Mouse (Mus musculus) fibroblast of lung, adult 2 months (primary cell): ENCODE measurements around the gene Nav1.

Experiments
- DNase-seq: peaks from one replicate; pipeline ENCODE4 v3.0.0-alpha.2; 2011; ENCODE audit warnings: low read depth

Gene Nav1

DNA sequence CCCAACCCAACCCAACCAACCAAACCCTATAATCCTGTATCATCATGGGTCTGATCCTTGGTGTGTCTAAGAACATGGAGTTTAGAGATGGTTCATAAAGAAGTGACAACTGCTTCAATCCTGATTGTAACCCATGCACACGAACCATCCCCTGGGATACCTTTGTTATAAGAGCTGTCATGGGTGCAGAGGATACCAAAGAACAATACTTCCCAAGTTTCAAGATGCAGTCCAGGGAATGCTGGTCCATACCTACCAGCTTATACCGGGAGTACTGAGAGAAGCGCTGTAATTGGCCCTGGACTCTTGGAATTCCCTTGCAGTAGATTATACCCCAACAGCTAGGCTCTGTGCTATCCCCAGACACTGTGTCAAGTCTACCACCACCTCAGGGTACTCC is 165.2 kb downstream of the Nav1 start:
- DNase-seq, result no peak

DNA sequence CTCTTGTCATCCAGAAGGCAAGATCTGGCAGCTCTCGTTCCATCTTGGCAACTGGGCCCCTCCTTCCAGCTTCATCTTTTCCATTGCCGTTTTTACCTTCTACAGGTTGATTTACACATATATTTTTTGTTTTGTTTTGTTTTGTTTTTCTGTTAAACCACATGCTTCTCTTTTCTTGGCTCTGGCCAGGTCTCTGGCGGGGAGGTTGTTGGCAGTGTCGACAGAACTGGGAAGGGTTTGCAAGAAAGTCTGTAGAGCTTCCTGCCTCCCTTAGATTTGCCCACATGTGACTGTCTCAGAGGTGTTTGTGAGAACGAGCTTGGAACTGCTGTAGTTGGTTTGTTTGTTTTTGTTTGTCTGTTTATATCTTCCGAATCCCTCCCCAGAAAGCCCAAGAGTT is 166.1 kb downstream of the Nav1 start:
- DNase-seq, result no peak

DNA sequence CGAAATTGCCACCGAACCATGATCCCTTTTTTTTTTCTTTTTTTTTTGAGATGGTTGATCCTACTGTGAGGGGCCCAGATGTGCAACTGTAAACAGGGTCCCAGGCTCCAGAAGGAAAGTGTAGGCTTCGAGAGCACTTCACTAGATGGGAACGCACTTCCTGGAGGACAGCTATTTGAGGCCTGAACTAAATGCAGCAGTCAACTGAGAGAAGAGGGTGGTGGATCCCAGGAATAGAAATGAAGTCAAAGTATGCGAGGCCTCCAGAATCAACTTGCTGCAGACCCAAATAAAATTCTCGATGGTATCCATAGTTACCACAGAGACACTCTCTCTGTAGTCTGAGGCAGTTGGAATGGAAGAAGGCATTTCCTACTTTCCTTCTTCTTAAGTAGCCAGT is 168.3 kb downstream of the Nav1 start:
- no peak for DNase-seq

DNA sequence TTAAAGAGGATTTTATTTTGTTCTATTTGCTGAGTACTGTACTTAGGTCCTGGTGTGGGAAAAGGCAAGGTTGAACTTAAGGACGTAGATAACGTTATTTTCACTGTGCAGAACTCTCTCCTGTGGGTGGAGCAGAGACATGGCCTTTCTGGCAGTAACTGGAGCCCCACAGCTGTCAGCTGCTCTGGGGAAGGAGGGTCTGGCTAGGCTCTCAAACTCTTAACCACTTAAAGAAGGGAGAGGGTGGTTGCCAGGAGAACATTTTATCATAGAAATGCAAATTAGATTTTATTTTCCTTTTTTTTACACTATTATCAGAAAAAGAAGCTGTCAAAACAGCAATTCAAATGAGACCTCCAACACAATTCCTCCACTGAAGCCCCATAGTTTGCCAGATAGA is 171.3 kb downstream of the Nav1 start:
- no peak for DNase-seq

- no peak for DNase-seq
These were observed 176.5 kb downstream of the Nav1 start for GRCm38 (mm10) chr1:135430669-135431017.

DNA sequence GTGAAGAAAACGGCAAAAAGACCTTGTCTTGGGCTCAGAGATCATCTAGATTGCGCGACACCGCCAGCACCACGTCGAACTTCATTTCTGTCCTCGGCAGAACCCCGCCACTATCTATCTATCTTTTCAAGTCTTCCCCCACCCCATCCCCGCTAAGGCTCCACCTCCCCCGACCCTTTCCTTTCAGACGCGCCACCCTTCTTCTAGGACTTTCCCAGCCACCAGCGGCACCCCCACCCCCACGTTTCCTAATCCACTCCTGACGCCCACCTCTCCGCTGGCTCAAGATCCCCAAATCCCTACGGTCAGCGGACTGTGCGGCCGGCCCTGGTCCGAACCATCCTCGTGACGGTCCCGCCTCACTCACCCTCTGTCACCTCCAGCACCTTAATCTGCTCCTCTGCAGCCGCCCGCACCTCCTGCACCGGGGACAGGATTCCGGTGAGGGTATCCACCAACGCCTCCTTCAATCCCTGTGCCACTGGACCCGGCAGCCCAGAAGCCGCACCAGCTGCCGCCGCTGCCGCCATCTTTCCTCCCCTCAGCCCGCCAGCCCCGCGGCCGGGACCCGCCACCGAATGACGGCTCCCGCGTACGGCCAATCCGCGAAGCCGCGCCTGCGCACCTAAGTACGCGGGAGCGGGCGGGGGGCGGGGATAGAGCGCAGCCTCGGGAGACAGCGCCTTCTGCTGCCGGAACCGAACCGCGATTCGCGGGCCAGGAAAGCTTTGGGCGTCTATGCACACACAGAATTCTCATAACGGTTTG is 177.0 kb downstream of the Nav1 start, which contains the start of gene Ipo9:
Gene Ipo9 (minus strand): TSS at position 599 of the 768 bp plus-strand sequence.
- DNase-seq, result peak; percentile 81

GRCm38 (mm10) chr1:135427390-135427789 is 179.7 kb downstream of the Nav1 start:
- DNase-seq, result no peak

- no peak for DNase-seq
These were observed 180.4 kb downstream of the Nav1 start for GRCm38 (mm10) chr1:135426645-135427044.

GRCm38 (mm10) chr1:135422772-135423171 is 184.3 kb downstream of the Nav1 start:
- no peak for DNase-seq

- no peak for DNase-seq
These were observed 193.1 kb downstream of the Nav1 start for GRCm38 (mm10) chr1:135413996-135414395.

DNA sequence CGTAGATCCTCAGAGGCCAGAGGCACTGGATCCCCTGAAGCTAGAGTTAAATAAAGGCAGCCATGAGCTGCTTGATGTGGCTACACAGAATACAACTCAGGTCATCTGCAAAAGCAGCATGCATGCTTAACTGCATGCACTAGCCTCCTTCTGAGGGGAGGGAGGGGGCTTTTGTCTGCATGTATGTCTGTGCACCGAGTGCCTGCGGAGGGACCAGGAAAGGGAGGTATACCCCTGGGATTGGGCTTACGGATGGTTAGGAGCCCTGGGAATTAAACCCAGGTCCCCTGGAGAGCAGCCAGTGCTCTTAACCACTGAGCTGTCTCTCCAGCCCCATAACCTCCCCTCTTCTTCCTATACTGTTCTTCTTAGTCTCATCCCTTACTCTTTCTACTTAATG is 195.0 kb downstream of the Nav1 start:
- no peak for DNase-seq

- peak; percentile 82 for DNase-seq
These were observed 196.1 kb downstream of the Nav1 start for GRCm38 (mm10) chr1:135410967-135411366.

- no peak for DNase-seq
These were observed 198.1 kb downstream of the Nav1 start for GRCm38 (mm10) chr1:135408973-135409372.

DNA sequence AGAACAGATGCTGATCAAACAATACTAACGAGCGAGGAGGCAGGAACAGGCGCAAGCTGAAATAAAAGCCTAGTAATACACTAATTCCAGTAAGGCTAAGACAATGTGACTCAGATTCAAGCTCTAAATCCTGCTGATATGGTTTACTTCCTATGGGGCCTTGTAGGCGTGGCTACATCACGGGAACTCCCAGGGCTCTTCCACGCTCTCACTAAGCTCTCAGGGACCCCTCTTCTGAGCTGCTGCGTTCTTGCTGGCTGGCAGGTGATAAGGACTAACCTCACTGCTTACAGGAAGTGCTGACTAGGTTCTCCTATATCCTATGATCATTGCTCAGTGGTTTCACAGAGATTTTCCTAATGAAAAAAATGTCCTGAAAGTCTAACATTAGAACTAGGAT is 201.7 kb downstream of the Nav1 start:
- no peak for DNase-seq

- DNase-seq, result no peak
These were observed 205.5 kb downstream of the Nav1 start for GRCm38 (mm10) chr1:135401452-135402110.

- DNase-seq, result no peak
These were observed 207.6 kb downstream of the Nav1 start for GRCm38 (mm10) chr1:135399466-135399865.

GRCm38 (mm10) chr1:135385161-135385560 is 221.9 kb downstream of the Nav1 start:
- no peak for DNase-seq
